Mouse (Mus musculus) urinary bladder, postnatal 25 days (tissue): ENCODE measurements around the gene Cavin4.

Experiments used
- DNase-seq: peaks from one replicate; pipeline ENCODE4 v3.0.0; 2022; ENCODE audit warnings: low spot score

Cavin4 gene

GRCm38 (mm10) chr4:48663271-48663670, at the start of gene Cavin4:
Gene Cavin4 (plus strand): TSS chr4:48663514.
- no peak for DNase-seq

GRCm38 (mm10) chr4:48615483-48615882, 47.8 kb upstream of the Cavin4 start:
- no peak for DNase-seq

GRCm38 (mm10) chr4:48617201-48617600, 46.1 kb upstream of the Cavin4 start:
- DNase-seq: no peak

- no peak for DNase-seq
These were observed 43.2 kb upstream of the Cavin4 start for GRCm38 (mm10) chr4:48620121-48620520.

- DNase-seq: no peak
These were observed 41.1 kb upstream of the Cavin4 start for GRCm38 (mm10) chr4:48622246-48622645.

- DNase-seq: no peak
These were observed 40.4 kb upstream of the Cavin4 start for GRCm38 (mm10) chr4:48622946-48623345.

- DNase-seq: no peak
These were observed 38.4 kb upstream of the Cavin4 start for GRCm38 (mm10) chr4:48624961-48625360.

- peak; percentile 17 for DNase-seq
These were observed 37.5 kb upstream of the Cavin4 start for GRCm38 (mm10) chr4:48625836-48626235.

- DNase-seq: no peak
These were observed 33.9 kb upstream of the Cavin4 start for GRCm38 (mm10) chr4:48629445-48629844.

- DNase-seq: no peak
These were observed 29.8 kb upstream of the Cavin4 start for GRCm38 (mm10) chr4:48633529-48633928.

GRCm38 (mm10) chr4:48634058-48634457, 29.3 kb upstream of the Cavin4 start:
- DNase-seq: no peak

GRCm38 (mm10) chr4:48636831-48637230, 26.5 kb upstream of the Cavin4 start:
- DNase-seq: no peak

GRCm38 (mm10) chr4:48638132-48638531, 25.2 kb upstream of the Cavin4 start:
- no peak for DNase-seq

GRCm38 (mm10) chr4:48639503-48639902, 23.8 kb upstream of the Cavin4 start:
- DNase-seq: no peak

GRCm38 (mm10) chr4:48643801-48644200, 19.5 kb upstream of the Cavin4 start:
- no peak for DNase-seq

- no peak for DNase-seq
These were observed 17.2 kb upstream of the Cavin4 start for GRCm38 (mm10) chr4:48646143-48646542.

GRCm38 (mm10) chr4:48650617-48651360, 12.5 kb upstream of the Cavin4 start:
- DNase-seq: no peak

GRCm38 (mm10) chr4:48654118-48654517, 9.2 kb upstream of the Cavin4 start:
- DNase-seq: no peak

- no peak for DNase-seq
These were observed 6.8 kb upstream of the Cavin4 start for GRCm38 (mm10) chr4:48656530-48656929.

- no peak for DNase-seq
These were observed 3.2 kb upstream of the Cavin4 start for GRCm38 (mm10) chr4:48660144-48660543.

GRCm38 (mm10) chr4:48660619-48661575, 2.4 kb upstream of the Cavin4 start:
- no peak for DNase-seq

GRCm38 (mm10) chr4:48664021-48664420, 707 bp downstream of the Cavin4 start:
- no peak for DNase-seq

GRCm38 (mm10) chr4:48667279-48667678, 4.0 kb downstream of the Cavin4 start:
- no peak for DNase-seq
